Mouse (Mus musculus) megakaryocyte, embryonic 14.5 days (primary cell): ENCODE measurements around the gene Xpnpep1.

Experiments used
- FLI1 ChIP-seq: IDR thresholded peaks from 2 replicates; pipeline ENCODE4 v1.6.1; 2012; ENCODE audit warnings: low read length, inconsistent platforms, mixed read lengths
- GATA1 ChIP-seq: IDR thresholded peaks from 3 replicates; pipeline ENCODE4 v1.6.1; 2012; ENCODE audit warnings: mixed read lengths, low read length, inconsistent platforms, borderline replicate concordance

GRCm38 (mm10) chr19:53082862-53083261 lies 42.8 kb upstream of the Xpnpep1 start:
- TF ChIP-seq GATA1 (no peak), FLI1 (no peak)
